Mouse (Mus musculus) right cerebral cortex, postnatal 25 days (tissue): ENCODE results near the gene Abtb1.

ENCODE experiments used
- DNase-seq: peaks from one replicate; pipeline ENCODE4 v3.0.0; 2022

Abtb1 gene

GRCm38 (mm10) chr6:88854509-88854908, 12.7 kb upstream of the Abtb1 start:
- DNase-seq: no peak

GRCm38 (mm10) chr6:88850034-88850433, 8.2 kb upstream of the Abtb1 start:
- DNase-seq: no peak

GRCm38 (mm10) chr6:88849270-88849669, 7.5 kb upstream of the Abtb1 start:
- DNase-seq: no peak

- no peak for DNase-seq
Observed at GRCm38 (mm10) chr6:88847571-88847970, 5.8 kb upstream of the Abtb1 start.

- no peak for DNase-seq
Observed at GRCm38 (mm10) chr6:88844901-88845565, 3.2 kb upstream of the Abtb1 start.

GRCm38 (mm10) chr6:88843781-88844725, 2.3 kb upstream of the Abtb1 start:
- no peak for DNase-seq

GRCm38 (mm10) chr6:88843241-88843640, 1.5 kb upstream of the Abtb1 start:
- DNase-seq: no peak

- DNase-seq: peak; percentile 71
Observed at GRCm38 (mm10) chr6:88842731-88843151, 957 bp upstream of the Abtb1 start.

GRCm38 (mm10) chr6:88841514-88841780, 337 bp downstream of the Abtb1 start:
- no peak for DNase-seq

- no peak for DNase-seq
Observed at GRCm38 (mm10) chr6:88840791-88841513, 832 bp downstream of the Abtb1 start.

GRCm38 (mm10) chr6:88840211-88840610, 1.6 kb downstream of the Abtb1 start:
- DNase-seq: no peak

- no peak for DNase-seq
Observed at GRCm38 (mm10) chr6:88839135-88839970, 2.4 kb downstream of the Abtb1 start.

- no peak for DNase-seq
Observed at GRCm38 (mm10) chr6:88838613-88839012, 3.2 kb downstream of the Abtb1 start.

GRCm38 (mm10) chr6:88837999-88838398, 3.8 kb downstream of the Abtb1 start:
- DNase-seq: no peak

GRCm38 (mm10) chr6:88836178-88836819, 5.5 kb downstream of the Abtb1 start:
- DNase-seq: no peak

GRCm38 (mm10) chr6:88835047-88835446, 6.7 kb downstream of the Abtb1 start:
- no peak for DNase-seq

- no peak for DNase-seq
Observed at GRCm38 (mm10) chr6:88833340-88834140, 8.2 kb downstream of the Abtb1 start.

GRCm38 (mm10) chr6:88832663-88833062, 9.1 kb downstream of the Abtb1 start:
- no peak for DNase-seq

- peak; percentile 63 for DNase-seq
Observed at GRCm38 (mm10) chr6:88831456-88831855, 10.3 kb downstream of the Abtb1 start.

GRCm38 (mm10) chr6:88830112-88830702, 11.6 kb downstream of the Abtb1 start:
- no peak for DNase-seq

GRCm38 (mm10) chr6:88829579-88829978, 12.2 kb downstream of the Abtb1 start:
- DNase-seq: no peak
